Mouse (Mus musculus) spleen, adult 2 months (tissue): ENCODE data around the gene Lhfpl2.

Experiments used
- CTCF ChIP-seq: fragments of 200-500 bp; IDR thresholded peaks from 2 replicates; pipeline ENCODE4 v1.5.1; 2011; ENCODE audit warnings: mild to moderate bottlenecking, inconsistent platforms; ENCODE audit not compliant: insufficient read depth, insufficient read length, insufficient replicate concordance; ENCODE audit errors: extremely low read depth
- POLR2A ChIP-seq: fragments of 200-500 bp; IDR thresholded peaks from 2 replicates; pipeline ENCODE4 v1.6.1; 2011; ENCODE audit warnings: low read depth, low read length, inconsistent platforms

GRCm38 (mm10) chr13:94131135-94131534 lies 73.5 kb downstream of the Lhfpl2 start:
- no peak for TF ChIP-seq CTCF
- no peak for TF ChIP-seq POLR2A
